Mouse (Mus musculus): ENCODE results near the gene Agrn.

Agrn gene

DNA sequence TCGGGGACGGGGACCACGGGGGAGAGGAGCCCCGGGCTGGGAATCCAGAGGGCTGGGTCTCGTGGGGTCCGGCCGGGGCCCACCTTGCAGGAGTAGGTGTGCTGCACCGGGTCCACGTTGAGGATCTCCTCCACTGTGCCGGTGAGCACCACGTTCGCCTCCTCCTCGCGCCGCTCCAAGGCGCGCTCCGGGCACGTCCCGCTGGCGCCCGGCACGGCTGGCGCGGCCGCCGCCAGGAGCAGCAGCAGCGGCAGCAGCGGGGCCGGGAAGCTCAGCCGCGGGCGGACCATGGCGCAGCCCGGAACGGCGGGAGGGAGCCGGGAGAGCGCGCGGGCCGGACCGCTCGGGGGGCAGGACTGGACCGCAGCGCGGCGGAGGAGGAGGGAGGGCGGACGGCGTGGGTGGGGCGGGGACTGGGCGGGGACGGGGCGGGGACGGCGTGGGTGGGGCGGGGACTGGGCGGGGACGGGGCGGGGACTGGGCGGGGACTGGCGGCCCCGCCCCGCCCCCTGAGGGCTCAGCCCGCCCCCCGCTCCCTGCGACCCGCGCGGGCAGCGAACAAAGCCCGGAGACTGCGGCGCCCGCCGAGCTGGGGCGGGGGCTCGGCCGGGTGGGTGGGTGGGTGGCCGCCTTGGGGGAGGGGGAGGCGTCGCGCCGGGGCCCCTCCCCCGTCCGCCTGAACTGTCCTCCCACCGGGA lies at the start of gene Agrn:
Gene Agrn, minus strand, starts transcription at position 358 of the 698 bp plus-strand sequence.
- in situ Hi-C loops (cut with MboI; ENCODE audit: unreplicated experiment in 2 of 2), result no loop called here

DNA sequence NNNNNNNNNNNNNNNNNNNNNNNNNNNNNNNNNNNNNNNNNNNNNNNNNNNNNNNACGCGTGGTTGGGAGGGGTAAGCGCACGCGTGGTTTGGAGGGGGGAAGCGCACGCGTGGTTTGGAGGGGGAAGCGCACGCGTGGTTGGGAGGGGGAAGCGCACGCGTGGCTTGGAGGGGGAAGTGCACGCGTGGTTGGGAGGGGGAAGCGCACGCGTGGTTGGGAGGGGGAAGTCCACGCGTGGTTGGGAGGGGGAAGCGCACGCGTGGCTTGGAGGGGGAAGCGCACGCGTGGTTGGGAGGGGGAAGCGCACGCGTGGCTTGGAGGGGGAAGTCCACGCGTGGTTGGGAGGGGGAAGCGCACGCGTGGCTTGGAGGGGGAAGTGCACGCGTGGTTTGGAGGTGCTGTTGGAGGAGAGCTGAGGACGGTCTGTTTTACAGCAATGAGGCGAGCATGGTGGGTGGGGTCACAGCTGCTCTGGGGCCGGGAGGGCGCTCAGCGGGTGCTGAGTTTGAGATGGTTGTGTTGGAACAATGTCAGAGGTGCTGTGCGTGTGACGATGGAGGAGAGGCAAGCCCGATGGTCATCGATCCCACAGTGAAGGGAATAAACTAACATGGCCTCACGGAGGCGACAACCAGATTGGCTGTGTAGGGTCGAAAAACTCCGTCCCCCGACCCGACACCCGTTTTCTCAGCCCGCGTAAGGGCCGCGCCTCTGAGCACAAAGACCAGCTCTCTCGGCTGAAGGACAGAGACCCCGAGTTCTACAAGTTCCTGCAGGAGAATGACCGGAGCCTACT lies 39.6 kb upstream of the Agrn start:
- in situ Hi-C loops (cut with MboI; ENCODE audit: unreplicated experiment in 2 of 2), result no loop called here

DNA sequence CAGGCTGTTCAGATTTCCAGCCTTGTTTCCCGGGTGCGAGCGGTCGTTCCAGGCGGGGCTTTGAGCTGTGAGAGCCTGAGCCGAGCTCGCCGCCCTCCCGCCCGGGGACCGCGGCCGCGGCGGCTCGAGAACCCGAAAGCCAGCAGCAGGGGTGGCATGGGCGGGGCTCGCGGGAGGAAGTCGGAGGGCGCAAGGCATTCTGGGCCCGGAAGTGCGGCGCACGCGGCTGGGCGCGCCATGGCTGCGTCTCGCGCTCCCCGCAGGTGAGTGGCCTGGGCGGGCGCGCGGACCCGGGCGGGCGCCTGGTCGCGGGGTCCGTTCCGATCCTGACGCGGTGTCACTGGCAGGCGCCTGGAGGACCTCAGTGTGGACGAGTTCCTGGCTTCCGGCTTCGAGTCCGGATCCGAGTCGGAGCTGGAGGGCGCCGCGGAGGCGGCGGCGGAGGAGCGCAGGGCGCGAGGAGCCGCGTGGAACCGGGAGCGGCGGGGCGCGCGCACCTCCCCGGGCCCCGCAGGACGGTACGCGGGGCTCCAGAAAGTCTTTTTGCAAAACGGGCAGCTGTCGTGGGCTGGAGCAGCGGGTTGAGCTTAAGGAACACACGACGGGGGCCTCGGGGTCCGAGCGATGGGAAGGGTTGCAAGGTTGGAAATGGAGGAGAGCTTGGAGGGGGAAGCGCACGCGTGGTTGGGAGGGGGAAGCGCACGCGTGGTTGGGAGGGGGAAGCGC lies 38.7 kb upstream of the Agrn start, which contains the start of gene Noc2l:
Gene Noc2l, plus strand, starts transcription at position 203 of the 726 bp plus-strand sequence.
- in situ Hi-C loops (cut with MboI; ENCODE audit: unreplicated experiment in 2 of 2), result no loop called here

DNA sequence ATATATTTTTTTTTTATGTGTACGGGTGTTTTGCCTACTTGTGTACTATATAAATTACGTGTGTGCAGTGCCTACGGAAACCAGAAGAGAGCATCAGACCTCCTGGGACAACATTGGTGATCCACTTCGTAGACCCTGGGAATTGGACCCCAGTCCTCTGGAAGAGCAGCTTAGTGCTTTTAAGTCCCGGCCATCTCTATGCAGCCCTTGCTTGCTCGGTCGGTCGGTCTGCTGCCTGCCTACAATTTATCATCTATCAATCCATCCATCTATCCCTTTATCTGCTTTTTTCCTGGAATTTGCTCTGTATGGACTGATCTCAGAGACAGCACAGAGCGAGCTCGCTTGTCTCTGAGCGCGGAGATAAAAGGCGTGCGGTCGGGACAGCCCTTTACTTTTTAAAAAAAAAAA lies 38.1 kb upstream of the Agrn start:
- in situ Hi-C loops (cut with MboI; ENCODE audit: unreplicated experiment in 2 of 2), result no loop called here

DNA sequence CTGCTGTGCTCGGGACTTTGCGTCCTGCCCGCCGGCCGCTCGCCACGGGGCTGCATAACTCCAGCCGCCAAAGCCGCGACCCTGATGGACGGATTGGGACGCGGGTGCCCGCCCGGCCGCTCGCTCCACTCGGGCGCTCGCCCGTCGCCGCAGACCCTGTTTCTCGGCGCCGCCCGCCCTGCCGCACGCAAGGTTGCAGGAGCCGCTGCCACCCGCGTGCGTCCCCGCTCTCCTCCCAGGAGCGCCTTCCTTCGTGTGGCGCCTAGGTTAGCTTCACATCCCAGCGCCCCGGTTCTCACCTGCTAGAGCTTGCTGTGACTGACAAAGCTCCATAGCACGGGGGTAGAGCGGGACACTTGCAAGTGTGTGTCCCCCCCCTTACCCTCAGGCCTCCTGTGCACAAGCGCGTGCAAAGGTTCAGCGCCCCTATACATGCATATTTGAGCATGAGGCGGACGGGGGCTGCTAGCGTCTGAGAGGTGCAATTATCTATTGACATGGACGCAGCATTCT lies 37.5 kb upstream of the Agrn start, which contains the start of gene Plekhn1:
Gene Plekhn1, minus strand, starts transcription at position 157 of the 513 bp plus-strand sequence.
- in situ Hi-C loops (cut with MboI; ENCODE audit: unreplicated experiment in 2 of 2), result no loop called here

DNA sequence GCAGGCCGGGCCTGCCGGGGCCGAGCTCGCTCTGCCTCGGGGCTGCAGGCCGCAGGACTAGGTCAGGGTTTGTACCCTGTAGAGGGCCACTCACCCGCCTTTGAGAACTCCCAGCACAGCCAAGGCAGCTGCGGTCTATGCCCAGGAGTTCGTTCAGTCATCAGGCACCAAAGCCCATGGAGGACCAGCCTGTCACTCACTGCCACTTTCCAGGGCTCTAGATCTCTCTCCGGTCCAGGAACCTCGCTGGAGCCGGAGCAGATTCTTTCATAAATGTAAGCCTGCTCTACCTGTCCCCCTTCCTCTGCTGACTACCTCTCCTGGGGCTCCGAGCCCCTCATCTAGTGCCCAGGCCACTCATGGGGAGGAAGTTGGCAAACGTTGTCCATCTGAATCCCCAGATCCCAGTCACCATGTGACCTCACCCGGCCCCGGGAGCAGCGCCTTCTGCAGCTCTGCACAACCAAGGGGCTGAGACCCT lies 36.8 kb upstream of the Agrn start:
- in situ Hi-C loops (cut with MboI; ENCODE audit: unreplicated experiment in 2 of 2), result no loop called here

DNA sequence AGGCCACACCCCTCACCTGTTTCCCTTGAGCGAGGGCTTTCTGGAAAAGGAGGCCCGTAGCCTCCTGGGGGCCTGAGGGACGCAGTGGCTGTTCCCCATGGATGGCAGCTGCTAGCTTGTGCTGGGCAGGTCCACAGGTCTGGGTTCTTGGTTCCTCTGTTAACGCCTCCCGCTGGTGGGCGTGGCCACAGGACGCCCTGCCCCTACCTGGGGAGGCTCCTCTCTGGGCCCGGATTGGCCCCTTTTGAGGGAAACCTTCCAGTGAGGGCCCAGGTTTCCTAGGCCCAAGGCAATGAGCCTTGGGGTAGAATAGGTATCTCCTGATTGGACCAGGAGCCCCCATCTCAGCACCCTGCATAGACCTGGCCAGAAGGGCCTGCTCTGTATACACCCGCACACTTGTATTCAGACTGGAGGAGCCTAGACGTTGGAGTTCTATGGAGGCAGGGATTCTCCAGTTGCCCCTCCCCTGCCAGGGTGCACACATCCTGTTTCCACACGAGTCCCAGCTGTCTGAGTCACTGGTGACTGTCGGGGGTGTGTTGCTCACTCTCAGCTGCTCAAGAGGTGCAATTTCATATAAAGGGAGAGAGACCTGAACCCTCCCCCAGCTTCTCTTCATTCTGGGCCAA lies 31.2 kb upstream of the Agrn start:
- in situ Hi-C loops (cut with MboI; ENCODE audit: unreplicated experiment in 2 of 2), result no loop called here

DNA sequence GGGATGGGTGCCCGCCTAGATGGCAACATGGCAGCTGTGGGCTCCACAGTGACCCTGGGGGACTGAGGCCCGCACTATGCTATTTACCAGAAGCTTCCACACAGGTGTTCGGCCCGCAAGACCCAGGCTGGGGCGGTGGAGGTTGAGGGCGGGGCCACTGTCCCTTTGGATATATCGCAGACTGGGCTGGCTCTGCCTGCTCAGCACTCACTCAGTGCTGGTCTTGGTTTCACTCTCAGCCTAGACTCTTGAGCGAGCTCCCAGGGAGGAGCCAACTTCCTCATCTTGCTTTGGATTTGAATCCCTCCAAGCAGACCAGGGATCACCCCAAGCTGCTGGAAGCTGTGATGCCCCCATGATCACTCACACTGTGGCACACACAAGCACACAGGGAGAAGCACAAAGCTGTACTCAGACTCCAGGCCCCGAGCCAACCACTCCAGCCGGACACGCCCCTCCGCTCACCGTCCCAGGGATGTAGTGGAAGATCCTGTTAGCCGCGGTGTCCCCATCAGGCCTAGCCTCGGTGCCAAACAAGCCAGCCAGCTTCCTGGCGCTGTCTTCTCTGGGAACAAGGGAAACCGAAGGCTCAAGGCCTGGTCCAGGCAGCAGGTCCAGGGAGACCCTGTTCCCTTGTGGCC lies 30.6 kb upstream of the Agrn start:
- in situ Hi-C loops (cut with MboI; ENCODE audit: unreplicated experiment in 2 of 2), result no loop called here

DNA sequence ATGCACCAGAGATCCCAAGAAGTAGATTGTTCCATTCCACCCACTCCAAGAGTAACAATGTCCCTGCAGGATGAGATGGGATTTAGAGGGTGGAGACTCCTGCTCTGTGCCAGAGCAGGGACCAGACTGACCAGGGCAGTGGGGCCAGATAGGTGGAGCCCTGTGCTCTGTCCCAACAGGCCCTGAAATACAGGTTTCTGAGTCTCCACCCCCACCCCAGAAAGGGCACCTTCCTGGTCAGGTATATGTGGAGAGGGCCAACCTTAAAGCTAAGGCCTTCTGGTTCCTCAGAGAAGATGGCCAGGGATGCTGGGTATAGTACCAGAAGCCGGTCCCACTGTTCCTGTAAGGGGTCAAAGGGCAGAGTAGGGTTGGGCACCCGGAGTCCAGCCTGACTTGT lies 27.0 kb upstream of the Agrn start:
- in situ Hi-C loops (cut with MboI; ENCODE audit: unreplicated experiment in 2 of 2), result no loop called here

DNA sequence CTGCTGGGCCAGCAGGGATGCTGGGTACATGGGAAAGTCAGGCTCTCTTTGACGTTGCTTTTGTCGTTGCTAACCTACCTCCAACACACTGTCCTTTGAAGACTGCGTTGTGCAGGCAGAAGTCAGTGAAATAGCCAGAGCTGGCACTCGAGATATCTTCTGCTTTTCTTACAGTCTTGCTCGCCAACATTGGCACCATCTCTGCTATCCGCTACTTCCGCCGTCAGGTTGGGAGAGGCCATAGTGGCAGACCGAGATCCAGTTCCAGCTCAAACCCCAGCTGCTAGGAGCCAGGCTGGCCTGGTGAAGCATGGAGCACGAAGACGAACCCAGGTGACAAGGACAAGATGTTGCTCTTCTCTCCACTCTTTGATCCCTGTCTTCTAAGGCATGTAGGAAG lies 22.6 kb upstream of the Agrn start:
- in situ Hi-C loops (cut with MboI; ENCODE audit: unreplicated experiment in 2 of 2), result no loop called here

DNA sequence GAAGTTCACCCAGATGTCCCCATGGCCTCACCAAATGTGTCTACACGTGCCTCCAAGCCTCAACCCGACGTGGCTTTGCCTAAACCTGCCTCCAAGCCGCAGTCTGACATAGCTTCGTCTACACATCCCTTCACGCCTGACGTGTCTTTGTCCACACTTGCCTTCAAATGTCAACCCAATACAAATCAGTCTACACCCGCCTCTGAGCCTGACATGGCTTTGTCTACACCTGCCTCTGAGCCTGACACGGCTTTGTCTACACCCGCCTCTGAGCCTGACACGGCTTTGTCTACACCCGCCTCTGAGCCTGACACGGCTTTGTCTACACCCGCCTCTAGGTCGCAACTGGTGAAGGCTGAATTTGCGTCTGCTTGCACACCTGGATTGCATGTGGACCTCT lies 20.6 kb upstream of the Agrn start:
- in situ Hi-C loops (cut with MboI; ENCODE audit: unreplicated experiment in 2 of 2), result no loop called here

DNA sequence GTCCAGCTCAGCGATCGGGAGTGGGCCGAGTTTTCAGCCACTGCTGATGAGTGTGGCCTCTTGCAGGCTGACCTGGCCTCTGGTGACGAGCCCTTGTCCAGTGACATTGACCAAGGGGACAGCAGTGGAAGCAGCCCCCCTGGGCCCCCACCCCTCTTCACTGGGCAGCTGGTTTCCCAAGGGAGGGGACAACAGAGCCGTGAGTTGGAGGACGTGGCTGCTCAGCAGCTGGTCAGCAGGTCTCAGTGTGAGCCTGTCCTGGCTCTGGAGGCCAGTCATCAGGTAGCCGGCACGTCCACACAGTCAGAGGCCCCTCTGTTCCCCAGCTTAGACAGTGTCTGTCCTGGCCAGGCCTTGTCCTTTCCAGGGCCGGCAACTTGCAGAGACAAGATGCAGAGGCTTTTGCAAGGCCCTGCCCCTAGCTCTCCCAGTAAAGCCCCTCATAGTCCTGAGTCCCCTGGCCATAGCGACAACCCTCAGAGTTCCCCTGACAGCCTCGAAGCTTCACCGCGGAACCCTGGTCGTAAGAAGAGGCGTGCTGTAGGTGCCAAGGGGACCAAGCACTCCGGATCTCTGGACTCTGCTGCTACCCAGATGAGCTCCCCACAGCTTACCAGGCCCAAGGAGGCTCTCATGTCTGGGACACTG lies 19.9 kb upstream of the Agrn start:
- in situ Hi-C loops (cut with MboI; ENCODE audit: unreplicated experiment in 2 of 2), result no loop called here

DNA sequence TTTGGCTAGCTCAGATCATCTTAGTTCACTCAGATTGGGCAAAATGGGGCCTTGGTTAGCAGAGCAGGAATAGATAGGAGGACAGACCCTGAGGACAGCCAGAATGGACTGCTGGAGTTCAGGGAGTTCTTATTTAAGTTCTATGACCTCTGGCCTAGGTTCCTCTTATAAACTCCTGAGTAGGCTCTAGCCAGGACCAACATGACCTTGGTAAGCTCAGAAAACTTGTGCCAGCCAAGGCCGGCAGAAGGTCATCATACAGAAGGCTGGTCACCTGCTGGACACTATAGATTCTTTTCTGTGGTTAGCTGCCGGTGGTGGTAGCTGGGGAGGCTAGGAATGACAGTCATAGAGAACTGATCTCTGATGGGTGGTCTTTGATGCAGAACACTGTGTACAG lies 18.9 kb upstream of the Agrn start:
- in situ Hi-C loops (cut with MboI; ENCODE audit: unreplicated experiment in 2 of 2), result no loop called here

DNA sequence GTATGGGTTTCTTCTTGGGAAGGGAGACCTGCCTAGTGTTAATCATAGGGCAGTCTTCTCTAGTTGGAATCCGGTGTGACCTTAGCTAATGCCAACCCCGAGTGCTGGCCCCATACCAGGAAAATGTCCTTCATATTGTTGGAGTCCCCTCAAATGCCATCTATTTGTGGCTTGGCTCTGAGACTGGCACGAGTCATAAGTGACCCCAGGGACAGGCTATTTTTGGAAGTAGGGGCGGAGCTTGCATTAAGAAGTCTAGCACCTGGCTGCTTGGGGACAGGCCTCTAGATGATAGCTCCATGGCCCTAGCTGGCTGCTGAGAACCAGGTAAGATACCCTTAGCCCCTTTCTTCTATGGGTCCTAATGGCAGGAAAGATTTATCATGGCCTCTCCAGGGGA lies 18.4 kb upstream of the Agrn start, which contains the start of gene Perm1:
Gene Perm1, plus strand, starts transcription at position 220 of the 400 bp plus-strand sequence.
- in situ Hi-C loops (cut with MboI; ENCODE audit: unreplicated experiment in 2 of 2), result no loop called here

DNA sequence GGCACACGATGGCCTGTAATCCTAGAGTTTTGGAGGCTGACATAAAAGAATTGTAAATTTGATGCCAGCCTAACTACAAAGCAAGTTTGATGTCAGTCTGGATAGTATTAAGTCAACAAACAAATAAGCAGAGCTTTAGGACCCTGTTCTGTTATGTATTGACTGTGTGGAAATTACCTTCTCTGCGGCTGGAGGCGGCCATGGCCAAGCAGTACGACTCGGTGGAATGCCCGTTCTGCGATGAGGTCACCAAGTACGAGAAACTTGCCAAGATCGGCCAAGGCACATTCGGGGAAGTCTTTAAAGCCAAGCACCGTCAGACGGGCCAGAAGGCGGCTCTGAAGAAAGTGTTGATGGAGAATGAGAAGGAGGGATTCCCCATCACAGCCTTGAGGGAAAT lies 15.8 kb upstream of the Agrn start:
- in situ Hi-C loops (cut with MboI; ENCODE audit: unreplicated experiment in 2 of 2), result no loop called here

DNA sequence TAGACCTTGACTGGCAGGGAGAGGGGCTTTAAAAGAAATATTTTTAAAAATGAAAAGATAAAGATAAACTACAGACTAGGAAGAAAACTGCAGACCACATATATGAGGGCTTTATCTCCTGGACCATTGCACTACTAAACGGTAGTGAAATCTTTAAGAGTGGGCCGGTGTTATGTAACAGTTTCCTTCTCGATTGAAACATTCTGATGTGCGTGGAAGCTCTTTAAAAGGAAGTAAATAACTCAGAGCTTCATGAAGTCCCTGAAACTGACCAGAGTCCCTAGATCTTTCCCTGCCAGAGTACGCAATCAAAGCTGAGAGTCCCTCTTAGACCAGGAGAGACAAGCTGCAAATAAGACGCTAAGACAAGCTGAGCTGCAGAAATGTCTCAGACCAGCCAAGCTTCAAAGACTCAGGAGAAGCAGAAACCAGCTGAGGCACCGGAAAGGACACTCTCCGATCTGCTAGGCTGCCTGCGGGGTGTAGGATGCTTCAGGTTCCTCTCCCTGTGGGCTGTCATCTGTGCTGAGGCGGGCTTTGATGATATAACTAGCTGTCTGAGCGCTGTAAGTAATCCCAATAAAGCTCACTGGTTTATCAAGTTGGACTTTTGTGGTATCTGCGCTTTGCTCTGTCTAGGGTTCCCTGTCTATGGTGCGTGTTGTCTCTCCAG lies 12.8 kb upstream of the Agrn start:
- in situ Hi-C loops (cut with MboI; ENCODE audit: unreplicated experiment in 2 of 2), result no loop called here

DNA sequence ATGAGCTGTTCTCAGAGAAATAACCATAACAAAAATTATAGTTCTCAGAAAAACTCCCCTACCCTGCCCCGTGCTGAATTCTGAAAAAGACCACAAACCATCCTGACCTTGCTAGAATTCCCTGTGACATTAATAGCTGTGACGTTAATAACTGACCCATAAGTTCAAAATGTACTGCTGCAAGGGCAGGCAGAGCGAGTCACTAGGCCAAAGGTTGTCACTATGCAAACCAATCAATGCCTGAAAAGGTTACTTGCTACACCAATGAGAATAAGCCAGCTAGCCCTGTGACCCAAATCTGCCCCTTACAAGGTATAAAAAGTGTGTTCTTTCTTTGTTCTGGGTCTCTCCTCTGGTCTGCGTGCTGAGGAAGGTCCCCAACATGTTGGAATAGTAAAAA lies 11.6 kb upstream of the Agrn start:
- in situ Hi-C loops (cut with MboI; ENCODE audit: unreplicated experiment in 2 of 2), result no loop called here

DNA sequence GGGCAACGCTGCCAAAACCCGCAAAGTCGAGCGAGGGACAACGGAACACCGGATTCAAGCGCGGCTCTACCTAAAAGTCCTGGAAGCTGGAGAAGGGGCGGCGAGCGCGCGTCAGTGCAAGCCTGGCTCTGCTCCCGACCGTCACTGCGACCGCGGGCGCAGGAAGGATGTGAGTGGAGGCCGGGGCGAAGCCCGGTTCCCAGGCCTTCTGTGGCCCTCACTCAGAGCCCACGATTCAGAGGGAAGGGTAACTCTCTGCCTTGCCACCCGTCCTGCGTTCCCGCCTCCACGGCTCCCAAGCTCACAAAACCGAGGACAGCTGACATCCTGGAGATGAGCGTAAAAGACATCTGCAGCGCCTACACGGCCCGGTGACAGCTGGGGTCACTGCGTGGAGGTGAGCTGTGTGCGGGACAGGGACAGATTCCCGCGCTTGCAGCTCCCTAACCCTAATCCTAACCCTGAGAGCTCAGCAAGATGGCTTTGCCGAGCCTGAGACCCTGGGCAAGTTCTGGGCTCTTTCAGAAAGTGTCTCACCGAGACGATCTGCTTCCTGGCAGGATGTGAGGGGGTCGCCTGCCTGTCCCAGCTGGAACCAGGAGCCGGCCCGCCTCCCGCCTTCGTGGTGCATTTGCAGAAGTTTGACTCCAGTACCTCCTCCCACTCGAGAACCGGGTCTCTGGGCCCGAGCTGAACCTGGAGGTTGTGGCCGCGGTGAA lies 6.3 kb upstream of the Agrn start:
- in situ Hi-C loops (cut with MboI; ENCODE audit: unreplicated experiment in 2 of 2), result no loop called here

All from v-Abl transformed pro-B cells (cell line).